Mouse (Mus musculus): ENCODE results near the gene Prdx4.
"Not testable (repeated sequence)": the region's sequence is repeated elsewhere in the genome, so short reads cannot be mapped to it uniquely, and the experiment has no call there.

Gene Prdx4

GRCm38 (mm10) chrX:155340654-155341053 lies at the start of gene Prdx4:
TSS of gene Prdx4 (minus strand) at chrX:155340754.
- DNase-seq = no peak

- DNase-seq = peak; percentile 43
Observed at GRCm38 (mm10) chrX:155376538-155376937, 36.0 kb upstream of the Prdx4 start.

- no peak for DNase-seq
Observed at GRCm38 (mm10) chrX:155375458-155375857, 34.9 kb upstream of the Prdx4 start.

- DNase-seq = not testable (repeated sequence)
Observed at GRCm38 (mm10) chrX:155370110-155370509, 29.6 kb upstream of the Prdx4 start.

DNA sequence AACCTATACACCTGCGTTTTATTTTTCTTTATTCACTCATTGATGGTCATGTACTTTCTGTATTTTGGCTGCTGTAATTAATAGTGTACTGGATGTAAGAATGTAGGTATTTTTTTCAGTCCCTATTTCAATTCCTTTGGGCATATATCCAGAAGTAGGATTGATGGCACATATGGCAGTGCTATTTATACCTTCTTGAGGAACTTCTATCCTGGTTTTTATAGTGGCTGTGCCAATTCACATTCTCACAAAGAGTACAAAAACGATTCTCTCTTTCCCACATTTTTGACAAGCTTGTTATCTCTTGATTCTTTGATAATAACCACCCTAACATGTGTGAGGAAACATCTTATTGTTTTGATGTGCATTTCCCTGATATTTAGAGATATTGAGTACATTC lies 24.5 kb upstream of the Prdx4 start:
- DNase-seq = no peak

DNA sequence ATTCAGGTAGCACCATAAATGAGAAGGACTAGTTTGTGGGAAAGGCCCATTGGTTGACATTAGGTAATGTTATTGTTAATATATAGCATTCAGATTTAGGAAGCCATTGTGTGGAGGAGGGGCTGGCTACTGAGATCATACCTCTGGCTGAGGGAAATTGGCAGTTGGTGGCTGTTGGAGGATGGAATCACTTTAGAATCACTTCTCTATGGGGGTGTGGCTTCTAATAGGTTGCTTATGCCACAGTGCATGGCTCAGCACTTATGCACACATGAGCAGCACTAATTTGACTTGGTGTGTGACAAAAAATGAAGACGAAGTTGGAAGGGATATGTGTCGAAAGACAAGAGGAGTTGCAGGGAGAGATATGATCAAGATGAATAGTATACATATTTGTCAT lies 5.7 kb upstream of the Prdx4 start:
- DNase-seq = no peak

DNA sequence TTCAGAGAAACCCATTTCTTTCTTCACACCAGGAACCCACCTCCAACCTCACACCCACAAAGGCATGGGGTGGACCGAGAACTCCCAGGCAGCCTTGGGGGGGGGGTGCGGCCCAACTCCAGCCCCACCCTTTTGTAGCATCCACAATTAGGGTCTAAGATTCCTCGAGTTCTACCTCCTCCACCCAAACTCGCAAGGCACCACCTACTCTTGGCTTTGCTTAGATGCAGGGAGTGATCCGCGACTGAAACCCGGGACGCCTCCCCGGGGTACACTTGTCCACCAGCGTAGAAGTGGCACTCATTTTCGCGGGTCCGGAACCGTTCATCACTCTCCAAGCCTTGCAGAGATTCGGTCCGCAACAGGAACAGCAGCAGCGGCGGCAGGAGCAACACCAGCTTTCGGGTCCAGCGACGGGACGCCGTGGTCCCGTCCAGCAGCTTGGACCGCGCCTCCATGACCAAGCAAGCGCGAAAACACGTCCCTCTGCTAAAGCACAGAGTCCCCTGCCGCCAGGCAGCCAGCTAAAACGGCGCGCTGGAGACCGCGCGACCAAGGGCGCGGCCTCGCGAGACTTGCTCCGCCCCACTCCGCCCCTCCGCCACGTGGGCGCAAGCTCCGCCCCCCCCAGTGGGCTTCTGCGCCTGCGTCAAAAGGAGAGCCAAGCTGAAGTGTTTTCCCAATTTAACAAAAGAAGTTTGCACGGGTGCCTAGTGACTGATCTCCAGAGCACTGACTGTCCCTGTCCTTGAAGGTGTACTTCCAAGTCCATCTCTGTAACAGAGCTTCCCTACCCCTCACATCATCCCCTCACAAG lies 2.4 kb downstream of the Prdx4 start:
- DNase-seq = peak; percentile 87

GRCm38 (mm10) chrX:155337567-155337904 lies 3.0 kb downstream of the Prdx4 start:
- no peak for DNase-seq

GRCm38 (mm10) chrX:155318005-155318404 lies 22.5 kb downstream of the Prdx4 start:
- DNase-seq = peak; percentile 17

DNA sequence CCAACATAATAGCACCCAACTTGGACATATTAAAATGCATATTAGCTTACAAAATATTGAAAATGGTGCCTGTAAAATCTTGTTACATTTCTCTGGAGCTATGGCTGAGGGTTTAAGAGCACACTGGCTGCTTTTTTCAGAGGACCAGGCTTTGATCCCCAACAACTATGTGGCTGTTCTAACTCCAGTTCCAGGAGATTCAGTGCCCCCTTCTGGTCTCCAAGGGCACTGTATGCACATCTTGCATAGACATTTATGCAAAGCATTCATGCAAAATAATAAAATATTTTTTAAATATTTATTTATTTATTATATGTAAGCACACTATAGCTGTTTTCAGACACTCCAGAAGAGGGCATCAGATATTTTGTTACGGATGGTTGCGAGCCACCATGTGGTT lies 34.2 kb downstream of the Prdx4 start:
- no peak for DNase-seq

GRCm38 (mm10) chrX:155280427-155281044 lies 60.0 kb downstream of the Prdx4 start:
- no peak for DNase-seq

DNA sequence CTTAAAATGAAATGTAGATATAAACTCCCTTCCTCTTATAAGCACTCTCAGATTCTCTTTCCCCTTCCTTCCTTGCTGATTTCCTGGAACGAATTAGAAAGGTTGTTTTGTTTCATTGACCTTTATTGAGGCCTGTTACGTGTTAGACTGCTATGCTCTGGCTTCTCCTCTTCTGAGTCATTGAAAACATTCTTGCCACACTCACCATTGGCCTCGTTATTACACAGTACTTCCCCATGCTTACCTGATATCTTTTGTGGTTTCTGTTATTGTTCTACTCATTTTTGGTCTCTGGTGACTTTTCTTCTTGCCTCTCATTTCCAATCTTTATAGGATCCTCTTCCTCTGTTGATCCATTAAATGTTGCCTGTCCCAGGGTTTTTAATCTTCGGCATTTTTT lies 62.1 kb downstream of the Prdx4 start:
- DNase-seq = no peak

All from liver (tissue).